Mouse (Mus musculus) hindbrain, embryonic 11.5 days (tissue): ENCODE results near the gene Llcfc1. TPM values are rescaled to one million over a fixed set of nuclear protein-coding genes. Genes with fewer than 3 reads are reported as not detected.

Experiments used
- ATAC-seq: fragments of 200-750 bp; cut with Nextera tagmentation; 2 replicates; pipeline ENCODE4 v1.8.0; 2017; ENCODE audit warnings: mild to moderate bottlenecking, moderate TSS enrichment, moderate library complexity; ENCODE audit not compliant: low FRiP score
- DNase-seq: peaks from one replicate; pipeline ENCODE4 v3.0.0-alpha.2; 2015; ENCODE audit warnings: low spot score
- H3K27ac ChIP-seq: fragments of 300-500 bp; sonication (generic); 2 replicates; pipeline ENCODE4 v1.5.1; 2014; ENCODE audit warnings: mild to moderate bottlenecking, low read depth, low read length
- H3K27me3 ChIP-seq: fragments of 300-500 bp; sonication (generic); 2 replicates; pipeline ENCODE4 v1.6.1; 2014; ENCODE audit warnings: mild to moderate bottlenecking, low read length, moderate library complexity, mixed read lengths; ENCODE audit not compliant: control insufficient read depth, insufficient read depth
- H3K36me3 ChIP-seq: fragments of 300-500 bp; sonication (generic); 2 replicates; pipeline ENCODE4 v1.6.1; 2014; ENCODE audit warnings: mild to moderate bottlenecking, low read length, moderate library complexity, mixed read lengths; ENCODE audit not compliant: control insufficient read depth, insufficient read depth
- H3K4me1 ChIP-seq: fragments of 300-500 bp; sonication (generic); replicated peaks from 2 replicates; pipeline ENCODE4 v1.6.1; 2014; ENCODE audit warnings: low read length, mixed read lengths; ENCODE audit not compliant: control insufficient read depth, insufficient read depth
- H3K4me2 ChIP-seq: fragments of 300-500 bp; sonication (generic); replicated peaks from 2 replicates; pipeline ENCODE4 v1.6.1; 2014; ENCODE audit warnings: mild to moderate bottlenecking, low read depth, low read length
- H3K4me3 ChIP-seq: fragments of 300-500 bp; sonication (generic); 2 replicates; pipeline ENCODE4 v1.5.1; 2014; ENCODE audit warnings: low read depth, low read length
- H3K9ac ChIP-seq: fragments of 300-500 bp; sonication (generic); 2 replicates; pipeline ENCODE4 v1.6.1; 2014; ENCODE audit warnings: low read depth, low read length
- H3K9me3 ChIP-seq: fragments of 300-500 bp; sonication (generic); 2 replicates; pipeline ENCODE4 v1.6.1; 2016; ENCODE audit warnings: low read length; ENCODE audit not compliant: control insufficient read depth
- WGBS: fragments of 180-500 bp; shearing (Covaris S2); extraction: QIAGEN DNeasy Blood & Tissue Kit; methylation state at CpG from one replicate; pipeline ENCODE4 v1.1.7; 2014; 5-methylcytosine and 5-hydroxymethylcytosine counted together
- polyA plus RNA-seq: library from polyadenylated mRNA; unstranded; fragments of >200 nt; fragmentation: Nextera tagmentation; extraction: Ambion mirVana; gene quantifications from 2 replicates; pipeline ENCODE4 v1.2.1, GENCODE M21; 2014

The Llcfc1 gene
- polyA plus RNA-seq, 1 experiment from 2014 or later, result not detected

DNA sequence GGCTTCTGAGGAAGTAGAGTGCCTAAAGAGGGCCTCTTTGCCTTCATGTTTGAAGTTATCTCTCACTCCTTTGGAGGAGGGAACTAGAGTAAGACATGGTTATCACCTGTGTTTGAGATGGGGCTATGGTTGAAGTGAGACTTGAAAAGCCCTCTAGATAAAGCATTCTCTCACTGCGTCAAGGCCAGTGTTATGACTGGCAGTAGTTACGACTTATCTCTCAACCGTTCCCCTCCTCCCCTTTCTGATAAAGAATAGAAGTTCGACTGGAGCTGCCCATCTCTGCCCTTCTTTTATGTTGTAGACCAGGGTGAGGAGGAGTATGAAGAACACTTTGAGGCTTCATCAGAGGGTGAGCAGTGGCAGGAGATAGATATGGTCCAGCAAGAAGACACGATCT, 680 bp downstream of the Llcfc1 start:
- Histone ChIP-seq H3K9ac (no peak overlapping the region), H3K27ac (no peak overlapping the region), H3K27me3 (no peaks in the 10 kb centered on the region), H3K4me3 (no peak overlapping the region), H3K9me3 (no peaks in the 10 kb centered on the region), H3K36me3 (no peaks in the 10 kb centered on the region), H3K4me2 (no peak overlapping the region), H3K4me1 (no peaks in the 10 kb centered on the region)
- no peak for DNase-seq
- WGBS, result 83% methylated on average over 5 of the region's 5 CpGs
- no peak for ATAC-seq

DNA sequence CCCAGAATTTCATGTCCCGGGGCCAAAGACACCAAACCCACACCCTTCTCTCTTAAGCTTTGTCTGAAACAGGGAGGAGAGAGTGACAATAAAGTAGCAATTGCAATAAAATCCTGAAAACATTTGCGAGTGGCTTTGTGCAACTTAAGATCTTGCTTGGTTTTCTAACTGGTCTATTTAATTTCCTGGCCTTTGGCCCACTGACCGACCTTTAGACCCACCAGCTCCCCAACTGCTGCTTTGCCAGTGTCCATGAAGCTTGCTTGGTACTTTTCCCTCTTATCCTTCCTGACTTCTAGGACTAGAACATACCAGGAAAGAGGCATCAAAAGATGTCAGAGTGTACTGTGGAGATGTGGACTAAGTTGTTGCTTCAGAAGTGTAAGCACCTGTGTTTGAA, 1.4 kb downstream of the Llcfc1 start:
- H3K9ac ChIP-seq, result no peak overlapping the region
- no peak overlapping the region for H3K4me2 ChIP-seq
- no peaks in the 10 kb centered on the region for H3K4me1 ChIP-seq
- no peak overlapping the region for H3K4me3 ChIP-seq
- DNase-seq, result no peak
- no peak overlapping the region for H3K27ac ChIP-seq
- no peaks in the 10 kb centered on the region for H3K9me3 ChIP-seq
- WGBS, result 86% methylated on average over 3 of the region's 3 CpGs
- no peaks in the 10 kb centered on the region for H3K36me3 ChIP-seq
- H3K27me3 ChIP-seq, result no peaks in the 10 kb centered on the region
- no peak for ATAC-seq

DNA sequence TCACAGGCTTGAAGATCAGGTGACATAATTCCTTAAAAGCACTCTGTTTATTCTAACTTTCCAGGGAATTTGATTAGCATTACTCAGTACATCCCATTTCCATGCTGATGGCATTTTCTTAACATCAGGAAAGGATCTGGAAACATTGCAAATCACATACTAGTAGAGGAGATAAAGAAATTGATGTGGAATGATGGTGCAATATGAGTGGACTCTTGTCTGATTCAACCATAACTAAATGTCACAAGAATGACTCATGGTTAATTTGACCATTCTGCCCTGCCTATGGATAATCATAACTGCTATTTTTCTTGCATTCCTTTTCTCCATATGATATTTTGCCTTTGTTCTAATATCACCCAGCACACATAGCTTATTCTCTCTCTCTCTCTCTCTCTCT, 8.0 kb downstream of the Llcfc1 start:
- H3K27ac ChIP-seq, result no peak overlapping the region
- H3K4me2 ChIP-seq, result no peak overlapping the region
- no peaks in the 10 kb centered on the region for H3K27me3 ChIP-seq
- DNase-seq (no peak), ATAC-seq (no peak)
- no peak overlapping the region for H3K9ac ChIP-seq
- H3K36me3 ChIP-seq, result no peaks in the 10 kb centered on the region
- no peak overlapping the region for H3K4me3 ChIP-seq
- H3K4me1 ChIP-seq, result no peaks in the 10 kb centered on the region
- no peaks in the 10 kb centered on the region for H3K9me3 ChIP-seq

DNA sequence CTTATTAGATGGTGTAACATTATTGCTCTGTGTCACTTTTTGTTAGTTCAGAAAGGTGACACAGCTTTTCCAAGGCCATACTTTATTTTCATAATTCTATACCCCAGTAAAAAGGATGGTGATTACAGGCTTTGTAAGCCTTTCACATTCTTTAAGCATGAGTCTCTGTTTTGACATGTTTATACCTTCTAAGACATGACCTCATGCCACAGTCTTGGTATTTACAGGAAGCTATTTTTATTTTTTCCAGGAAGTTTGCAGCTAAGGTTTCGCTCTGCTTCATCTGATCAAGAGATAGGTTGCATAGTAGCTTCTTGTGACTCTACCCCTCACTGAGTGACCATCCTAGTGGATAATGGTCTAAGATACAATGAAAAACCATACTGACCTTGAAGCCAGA, 10.2 kb downstream of the Llcfc1 start:
- DNase-seq, result no peak
- ATAC-seq, result no peak
- 95% methylated on average over 1 of the region's 1 CpGs for WGBS
- no peak overlapping the region for H3K4me2 ChIP-seq
- no peak overlapping the region for H3K9ac ChIP-seq
- H3K4me1 ChIP-seq, result no peaks in the 10 kb centered on the region
- no peaks in the 10 kb centered on the region for H3K9me3 ChIP-seq
- no peak overlapping the region for H3K27ac ChIP-seq
- H3K36me3 ChIP-seq, result no peaks in the 10 kb centered on the region
- no peaks in the 10 kb centered on the region for H3K27me3 ChIP-seq
- H3K4me3 ChIP-seq, result no peak overlapping the region

DNA sequence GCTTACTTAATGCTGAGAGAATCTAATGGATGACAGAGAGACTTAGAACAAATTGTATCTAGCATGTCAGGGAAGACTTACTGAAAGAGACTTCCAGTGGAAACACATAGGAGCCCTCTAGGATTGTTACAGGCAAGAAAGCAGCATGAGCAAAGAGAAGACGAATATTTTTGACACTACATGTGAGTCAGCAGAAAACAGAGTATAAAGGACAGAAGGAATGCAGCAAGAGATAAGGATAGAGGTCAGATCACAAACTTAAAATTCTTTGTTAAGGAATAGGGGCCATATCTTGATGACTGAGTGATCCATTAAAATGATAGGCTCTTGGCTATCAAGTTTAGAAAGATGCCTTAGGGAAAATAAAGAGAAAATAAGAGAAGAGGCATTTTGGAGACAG, 17.0 kb downstream of the Llcfc1 start:
- Histone ChIP-seq H3K27ac (no peak overlapping the region), H3K4me1 (no peaks in the 10 kb centered on the region), H3K4me2 (no peak overlapping the region), H3K36me3 (no peaks in the 10 kb centered on the region), H3K4me3 (no peak overlapping the region), H3K9me3 (no peaks in the 10 kb centered on the region), H3K9ac (no peak overlapping the region), H3K27me3 (no peaks in the 10 kb centered on the region)
- ATAC-seq, result no peak
- DNase-seq, result no peak
- WGBS, result 86% methylated on average over 1 of the region's 1 CpGs

DNA sequence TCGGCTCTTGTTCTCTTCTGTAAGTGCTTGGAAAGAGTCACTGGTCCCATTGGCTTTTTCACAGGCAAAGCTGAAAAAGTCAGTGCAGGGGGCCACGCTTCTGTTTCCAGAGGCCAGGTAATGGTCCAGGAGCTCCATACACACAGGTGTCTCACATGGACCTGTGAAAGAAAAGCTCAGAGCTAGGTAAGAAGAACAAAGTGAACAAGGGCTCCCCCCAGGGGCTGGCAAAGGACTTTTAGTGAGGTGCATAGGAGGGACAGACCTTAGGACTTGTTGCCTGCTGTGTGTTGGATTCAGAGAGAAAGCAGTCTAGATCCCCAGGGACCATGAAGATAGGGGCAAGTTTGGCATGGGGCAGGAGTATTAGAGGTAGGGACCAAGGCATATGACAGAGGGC, 18.7 kb downstream of the Llcfc1 start:
- 0 out of 2 replicates have a peak, but pooled peaks have one; percentile 25 for ATAC-seq
- H3K27me3 ChIP-seq, result no peaks in the 10 kb centered on the region
- no peaks in the 10 kb centered on the region for H3K36me3 ChIP-seq
- no peak for DNase-seq
- H3K27ac ChIP-seq, result no peak overlapping the region
- H3K4me1 ChIP-seq, result no peaks in the 10 kb centered on the region
- 79% methylated on average over 2 of the region's 2 CpGs for WGBS
- no peak overlapping the region for H3K4me2 ChIP-seq
- no peaks in the 10 kb centered on the region for H3K9me3 ChIP-seq
- no peak overlapping the region for H3K9ac ChIP-seq
- no peak overlapping the region for H3K4me3 ChIP-seq

DNA sequence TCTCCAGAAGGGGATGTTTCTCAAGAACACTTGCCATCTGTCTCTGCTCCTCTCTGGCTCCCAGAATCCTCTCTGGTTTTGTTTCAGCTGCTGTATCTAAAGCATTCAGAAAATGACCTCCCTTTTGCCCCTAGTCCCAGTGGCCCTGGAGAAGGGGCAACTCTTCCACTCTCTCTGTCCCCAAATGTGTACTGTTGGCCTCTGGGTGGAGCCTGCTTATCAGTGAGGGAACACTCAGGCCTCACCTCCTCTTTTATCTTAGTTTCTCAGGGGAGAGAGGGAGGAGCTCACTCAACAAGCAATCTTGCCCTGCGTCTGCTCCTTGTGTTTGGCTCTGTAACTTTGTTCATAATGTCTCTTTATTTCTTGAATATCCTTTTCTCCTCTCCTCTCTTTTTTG, 19.9 kb downstream of the Llcfc1 start, which contains the start of gene Kel:
TSS of gene Kel (minus strand) at position 217 of the 400 bp plus-strand sequence.
- no peak for DNase-seq
- H3K4me3 ChIP-seq, result no peak within 1 kb of the TSS
- ATAC-seq, result no peak
- H3K4me1 ChIP-seq, result no peaks in the 10 kb centered on the region
- no peaks in the 10 kb centered on the region for H3K36me3 ChIP-seq
- WGBS, result 50% methylated on average over 1 of the region's 1 CpGs
- no peaks in the 10 kb centered on the region for H3K9me3 ChIP-seq
- no peak within 1 kb of the TSS for H3K4me2 ChIP-seq
- H3K27ac ChIP-seq, result no peak within 1 kb of the TSS
- H3K27me3 ChIP-seq, result no peaks in the 10 kb centered on the region
- H3K9ac ChIP-seq, result no peak within 1 kb of the TSS

DNA sequence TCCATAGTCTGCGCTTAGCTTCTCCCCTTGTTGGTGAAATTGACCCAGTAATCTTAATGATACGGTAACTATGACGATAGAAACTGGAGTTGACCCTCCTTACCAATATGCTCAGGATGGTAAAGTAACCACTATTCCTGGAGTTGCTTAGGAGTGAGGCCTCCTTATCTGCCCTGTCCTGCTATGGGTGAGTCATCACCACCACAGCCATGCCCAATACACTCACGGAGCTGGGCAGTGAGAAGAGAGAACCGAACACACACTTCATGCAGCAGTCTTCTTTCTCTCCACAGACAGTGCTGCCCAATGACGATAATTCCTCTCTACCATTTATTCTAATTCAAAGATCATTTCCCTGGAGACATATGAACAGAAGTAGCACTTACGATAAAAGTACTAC, 22.0 kb downstream of the Llcfc1 start:
- 91% methylated on average over 7 of the region's 7 CpGs for WGBS
- no peak overlapping the region for H3K9ac ChIP-seq
- no peaks in the 10 kb centered on the region for H3K27me3 ChIP-seq
- H3K4me1 ChIP-seq, result no peaks in the 10 kb centered on the region
- DNase-seq (no peak), ATAC-seq (no peak)
- H3K4me2 ChIP-seq, result no peak overlapping the region
- no peak overlapping the region for H3K4me3 ChIP-seq
- H3K27ac ChIP-seq, result no peak overlapping the region
- H3K36me3 ChIP-seq, result no peaks in the 10 kb centered on the region
- no peaks in the 10 kb centered on the region for H3K9me3 ChIP-seq

DNA sequence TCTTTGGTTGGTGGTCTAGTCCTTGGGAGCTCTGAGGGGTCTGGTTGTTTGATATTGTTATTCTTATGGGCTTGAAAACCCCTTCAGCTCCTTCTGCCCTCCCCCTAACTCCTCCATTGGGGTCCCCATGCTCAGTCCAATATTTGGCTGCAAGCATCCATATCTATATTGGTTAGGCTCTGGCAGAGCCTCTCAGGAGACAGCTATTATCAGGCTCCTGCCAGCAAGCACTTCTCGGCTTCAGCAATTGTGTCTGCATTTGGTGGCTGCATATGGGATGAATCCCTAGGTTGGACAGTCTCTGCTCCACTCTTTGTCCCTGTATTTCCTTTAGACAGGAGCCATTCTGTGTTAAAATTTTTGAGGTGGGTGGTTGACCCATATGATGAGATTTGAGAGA, 26.1 kb downstream of the Llcfc1 start:
- H3K9ac ChIP-seq, result no peak overlapping the region
- H3K9me3 ChIP-seq, result no peaks in the 10 kb centered on the region
- no peak overlapping the region for H3K4me2 ChIP-seq
- DNase-seq (no peak), ATAC-seq (no peak)
- no peaks in the 10 kb centered on the region for H3K4me1 ChIP-seq
- H3K27me3 ChIP-seq, result no peaks in the 10 kb centered on the region
- no peaks in the 10 kb centered on the region for H3K36me3 ChIP-seq
- no peak overlapping the region for H3K27ac ChIP-seq
- H3K4me3 ChIP-seq, result no peak overlapping the region
- WGBS, result 64% methylated on average over 1 of the region's 1 CpGs
